Mouse (Mus musculus): ENCODE data around the gene Ablim1. TPM values are rescaled to one million over a fixed set of nuclear protein-coding genes. Genes with fewer than 3 reads are reported as not detected.

Gene Ablim1
- total and polyA plus RNA-seq, 2 experiments from 2014 or later: 50.7 to 81.2 TPM

GRCm38 (mm10) chr19:57016995-57017784 lies 297.5 kb downstream of the Ablim1 start:
- Histone ChIP-seq H3K4me3 (ENCODE audit: low read depth, low read length) (no peak overlapping the region), H3K27ac (ENCODE audit: low read depth, low read length) (no peak overlapping the region), H3K4me2 (ENCODE audit: low read depth, low read length, poor library complexity, severe bottlenecking) (no peak overlapping the region), H3K4me1 (ENCODE audit: insufficient read depth, low read length) (no peaks in the 10 kb centered on the region), H3K36me3 (ENCODE audit: insufficient read depth, low read length) (no peaks in the 10 kb centered on the region), H3K9ac (replicated peaks; ENCODE audit: low read length, poor library complexity, severe bottlenecking) (no peak overlapping the region), H3K27me3 (ENCODE audit: insufficient read depth, low read length) (no peaks in the 10 kb centered on the region), H3K9me3 (ENCODE audit: low read length) (no peaks in the 10 kb centered on the region)
- no peak for ATAC-seq (ENCODE audit: low FRiP score)
- DNase-seq (ENCODE audit: low spot score): no peak
- TF ChIP-seq CTCF (IDR thresholded peaks at IDR 0.05): no peak
- whole genome bisulfite sequencing: 45% methylated on average over 15 of the region's 15 CpGs

DNA sequence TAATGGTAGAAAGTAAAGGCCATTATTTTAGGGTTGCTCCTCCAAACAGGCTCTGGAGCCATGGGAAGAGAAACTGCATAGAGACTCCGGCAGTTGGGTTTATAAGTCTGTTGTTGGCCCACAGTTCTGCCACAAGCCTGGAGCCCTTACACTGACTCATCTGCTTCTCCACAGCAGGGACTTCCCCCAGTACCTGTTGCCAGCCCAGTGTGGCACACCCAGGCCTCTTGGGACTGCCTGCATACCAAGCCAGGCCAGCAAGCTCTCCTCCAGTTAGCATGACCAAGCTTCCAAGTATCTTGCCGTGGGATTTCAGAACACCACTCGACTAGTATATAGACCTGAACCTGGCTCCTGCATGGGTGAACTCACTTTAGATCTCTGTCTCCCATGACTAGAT lies 299.9 kb downstream of the Ablim1 start:
- H3K36me3 ChIP-seq (ENCODE audit: insufficient read depth, low read length): no peaks in the 10 kb centered on the region
- H3K4me1 ChIP-seq (ENCODE audit: insufficient read depth, low read length): no peaks in the 10 kb centered on the region
- H3K27me3 ChIP-seq (ENCODE audit: insufficient read depth, low read length): no peaks in the 10 kb centered on the region
- TF ChIP-seq CTCF (IDR thresholded peaks at IDR 0.05): no peak
- DNase-seq (ENCODE audit: low spot score): no peak
- no peak for ATAC-seq (ENCODE audit: low FRiP score)
- H3K4me2 ChIP-seq (ENCODE audit: low read depth, low read length, poor library complexity, severe bottlenecking): no peak overlapping the region
- H3K4me3 ChIP-seq (ENCODE audit: low read depth, low read length): no peak overlapping the region
- H3K9me3 ChIP-seq (ENCODE audit: low read length): no peaks in the 10 kb centered on the region
- no peak overlapping the region for H3K9ac ChIP-seq (replicated peaks; ENCODE audit: low read length, poor library complexity, severe bottlenecking)
- H3K27ac ChIP-seq (ENCODE audit: low read depth, low read length): no peak overlapping the region
- WGBS: 88% methylated on average over 3 of the region's 3 CpGs

GRCm38 (mm10) chr19:57013271-57013677 lies 301.4 kb downstream of the Ablim1 start:
- Histone ChIP-seq H3K9me3 (ENCODE audit: low read length) (no peaks in the 10 kb centered on the region), H3K4me3 (ENCODE audit: low read depth, low read length) (no peak overlapping the region), H3K36me3 (ENCODE audit: insufficient read depth, low read length) (no peaks in the 10 kb centered on the region), H3K9ac (replicated peaks; ENCODE audit: low read length, poor library complexity, severe bottlenecking) (no peak overlapping the region), H3K27ac (ENCODE audit: low read depth, low read length) (no peak overlapping the region), H3K4me2 (ENCODE audit: low read depth, low read length, poor library complexity, severe bottlenecking) (no peak overlapping the region), H3K27me3 (ENCODE audit: insufficient read depth, low read length) (0 out of 2 replicates have a peak, but pooled peaks cover 3% of the 10 kb centered on the region), H3K4me1 (ENCODE audit: insufficient read depth, low read length) (no peaks in the 10 kb centered on the region)
- TF ChIP-seq CTCF (IDR thresholded peaks at IDR 0.05): no peak
- ATAC-seq (ENCODE audit: low FRiP score): no peak
- no peak for DNase-seq (ENCODE audit: low spot score)
- WGBS: 38% methylated on average over 6 of the region's 6 CpGs

DNA sequence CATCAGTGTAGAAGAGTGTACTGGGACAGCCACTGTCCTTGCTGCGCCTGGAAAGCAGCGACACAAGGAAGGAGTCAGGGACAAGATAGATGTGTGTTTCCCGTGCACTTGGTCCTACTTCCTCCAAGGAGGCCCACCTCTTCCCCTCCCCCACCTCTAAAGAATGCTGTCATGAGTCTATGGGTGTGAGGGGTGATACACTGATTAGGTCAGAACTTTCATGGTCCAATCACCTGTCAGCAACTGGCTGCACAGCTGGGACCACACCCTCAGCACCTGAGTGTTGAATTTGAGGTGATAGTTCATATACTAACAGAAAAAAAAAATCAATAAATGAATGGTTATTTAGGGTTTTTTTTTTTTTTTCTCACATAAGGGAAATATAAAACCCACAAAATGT lies 302.7 kb downstream of the Ablim1 start:
- no peak for DNase-seq (ENCODE audit: low spot score)
- no peak overlapping the region for H3K27ac ChIP-seq (ENCODE audit: low read depth, low read length)
- H3K4me2 ChIP-seq (ENCODE audit: low read depth, low read length, poor library complexity, severe bottlenecking): no peak overlapping the region
- no peaks in the 10 kb centered on the region for H3K36me3 ChIP-seq (ENCODE audit: insufficient read depth, low read length)
- H3K27me3 ChIP-seq (ENCODE audit: insufficient read depth, low read length): peaks cover 13% of the 10 kb centered on the region; the same call in 1 of the 2 replicates
- H3K4me1 ChIP-seq (ENCODE audit: insufficient read depth, low read length): peaks cover 3% of the 10 kb centered on the region; the same call in 1 of the 2 replicates
- ATAC-seq (ENCODE audit: low FRiP score): no peak
- no peak for TF ChIP-seq CTCF (IDR thresholded peaks at IDR 0.05)
- H3K4me3 ChIP-seq (ENCODE audit: low read depth, low read length): no peak overlapping the region
- H3K9me3 ChIP-seq (ENCODE audit: low read length): no peaks in the 10 kb centered on the region
- H3K9ac ChIP-seq (replicated peaks; ENCODE audit: low read length, poor library complexity, severe bottlenecking): no peak overlapping the region
- 87% methylated on average over 3 of the region's 3 CpGs for WGBS

- Histone ChIP-seq H3K27ac (ENCODE audit: low read depth, low read length) (no peak overlapping the region), H3K27me3 (ENCODE audit: insufficient read depth, low read length) (peaks cover 13% of the 10 kb centered on the region; the same call in 1 of the 2 replicates), H3K9ac (replicated peaks; ENCODE audit: low read length, poor library complexity, severe bottlenecking) (no peak overlapping the region), H3K4me1 (ENCODE audit: insufficient read depth, low read length) (peaks cover 5% of the 10 kb centered on the region; the same call in 1 of the 2 replicates), H3K9me3 (ENCODE audit: low read length) (no peaks in the 10 kb centered on the region), H3K4me3 (ENCODE audit: low read depth, low read length) (no peak overlapping the region), H3K4me2 (ENCODE audit: low read depth, low read length, poor library complexity, severe bottlenecking) (no peak overlapping the region), H3K36me3 (ENCODE audit: insufficient read depth, low read length) (no peaks in the 10 kb centered on the region)
- DNase-seq (ENCODE audit: low spot score) (no peak), ATAC-seq (ENCODE audit: low FRiP score) (no peak)
- WGBS: 47% methylated on average over 4 of the region's 4 CpGs
- no peak for TF ChIP-seq CTCF (IDR thresholded peaks at IDR 0.05)
These were observed 304.7 kb downstream of the Ablim1 start for GRCm38 (mm10) chr19:57010064-57010463.

GRCm38 (mm10) chr19:57009653-57010052 lies 305.1 kb downstream of the Ablim1 start:
- Histone ChIP-seq H3K36me3 (ENCODE audit: insufficient read depth, low read length) (no peaks in the 10 kb centered on the region), H3K27me3 (ENCODE audit: insufficient read depth, low read length) (peaks cover 13% of the 10 kb centered on the region; the same call in 1 of the 2 replicates), H3K4me2 (ENCODE audit: low read depth, low read length, poor library complexity, severe bottlenecking) (no peak overlapping the region), H3K9me3 (ENCODE audit: low read length) (no peaks in the 10 kb centered on the region), H3K27ac (ENCODE audit: low read depth, low read length) (no peak overlapping the region), H3K4me1 (ENCODE audit: insufficient read depth, low read length) (peaks cover 5% of the 10 kb centered on the region; the same call in 1 of the 2 replicates), H3K4me3 (ENCODE audit: low read depth, low read length) (no peak overlapping the region), H3K9ac (replicated peaks; ENCODE audit: low read length, poor library complexity, severe bottlenecking) (no peak overlapping the region)
- no peak for TF ChIP-seq CTCF (IDR thresholded peaks at IDR 0.05)
- WGBS: 49% methylated on average over 4 of the region's 4 CpGs
- DNase-seq (ENCODE audit: low spot score): no peak
- no peak for ATAC-seq (ENCODE audit: low FRiP score)
